Mouse (Mus musculus) liver, embryonic 14.5 days (tissue): ENCODE measurements around the gene Gm9495. TPM values are rescaled to one million over a fixed set of nuclear protein-coding genes. Genes with fewer than 3 reads are reported as not detected.
"Not testable (repeated sequence)": the region's sequence is repeated elsewhere in the genome, so short reads cannot be mapped to it uniquely, and the experiment has no call there.

Experiments
- ATAC-seq: fragments of 200-750 bp; cut with Nextera tagmentation; 2 replicates; pipeline ENCODE4 v1.8.0; 2017; ENCODE audit warnings: moderate number of reproducible peaks, mild to moderate bottlenecking, moderate library complexity; ENCODE audit not compliant: insufficient read depth
- DNase-seq, 3 experiments: peaks; one replicate each; pipeline ENCODE4 v3.0.0-alpha.2; 2012 to 2013; ENCODE audit warnings: low read depth in 3 of 3, low spot score in 3 of 3
- H3K27ac ChIP-seq: fragments of 300-500 bp; sonication (generic); 2 replicates; pipeline ENCODE4 v1.5.1; 2014; ENCODE audit warnings: moderate library complexity, mild to moderate bottlenecking, control low read depth, inconsistent platforms
- H3K27me3 ChIP-seq: fragments of 300-500 bp; sonication (generic); 2 replicates; pipeline ENCODE4 v1.6.1; 2014; ENCODE audit warnings: mild to moderate bottlenecking, low read length, moderate library complexity; ENCODE audit not compliant: control insufficient read depth, insufficient read depth
- H3K36me3 ChIP-seq: fragments of 300-500 bp; sonication (generic); replicated peaks from 2 replicates; pipeline ENCODE4 v1.6.1; 2014; ENCODE audit warnings: low read depth; ENCODE audit not compliant: control insufficient read depth, insufficient read depth
- H3K4me1 ChIP-seq, 2 experiments: fragments of 200-500 bp in 1 of 2; fragments of 300-500 bp in 1 of 2; sonication (generic) in 1 of 2; replicated peaks; 2 replicates each; pipeline ENCODE4 v1.6.1; 2012 to 2014; ENCODE audit warnings: antibody characterized with exemption in 1 of 2, inconsistent platforms in 1 of 2, low read length in 1 of 2; ENCODE audit not compliant: control insufficient read depth in 2 of 2, insufficient read depth in 2 of 2
- H3K4me2 ChIP-seq: fragments of 300-500 bp; sonication (generic); 2 replicates; pipeline ENCODE4 v1.6.1; 2014; ENCODE audit warnings: low read depth, mild to moderate bottlenecking, control low read depth, moderate library complexity
- H3K4me3 ChIP-seq, 2 experiments: fragments of 200-500 bp in 1 of 2; fragments of 300-500 bp in 1 of 2; sonication (generic) in 1 of 2; 2 replicates each; pipeline ENCODE4 v1.5.1; 2012 to 2014; ENCODE audit warnings: low read depth in 2 of 2, low read length in 2 of 2, mild to moderate bottlenecking in 2 of 2, control low read depth in 1 of 2, inconsistent platforms in 1 of 2, moderate library complexity in 1 of 2; ENCODE audit not compliant: insufficient read depth in 1 of 2
- H3K9ac ChIP-seq: fragments of 300-500 bp; sonication (generic); replicated peaks from 2 replicates; pipeline ENCODE4 v1.6.1; 2014; ENCODE audit warnings: mild to moderate bottlenecking, control low read depth, moderate library complexity
- H3K9me3 ChIP-seq: fragments of 300-500 bp; sonication (generic); 2 replicates; pipeline ENCODE4 v1.6.1; 2016; ENCODE audit warnings: low read length, mixed read lengths; ENCODE audit not compliant: control insufficient read depth
- CTCF ChIP-seq: IDR thresholded peaks from 2 replicates; pipeline ENCODE4 v1.5.1; 2016; ENCODE audit warnings: antibody characterized with exemption, low read depth, control low read depth
- EP300 ChIP-seq: IDR thresholded peaks from 2 replicates; pipeline ENCODE4 v1.6.1; 2016; ENCODE audit warnings: antibody characterized with exemption, low read depth
- WGBS: fragments of 180-500 bp; shearing (Covaris S2); extraction: QIAGEN DNeasy Blood & Tissue Kit; methylation state at CpG from one replicate; pipeline ENCODE4 v1.1.7; 2014; ENCODE audit not compliant: insufficient replicate concordance; 5-methylcytosine and 5-hydroxymethylcytosine counted together
- polyA plus RNA-seq, 2 experiments: library from polyadenylated mRNA; depleted of rRNA in 1 of 2; stranded (reverse) in 1 of 2; unstranded in 1 of 2; fragments of >200 nt; fragmentation: Nextera tagmentation in 1 of 2; extraction: Ambion mirVana in 1 of 2; gene quantifications; 2 replicates each; pipeline versions ENCODE4 v1.2.1 to v1.2.3; 2012 to 2014

The Gm9495 gene
- polyA plus RNA-seq (2012; rRNA removed) (not detected in 2 replicates), polyA plus RNA-seq (2014; fragmentation: Nextera tagmentation; extraction: Ambion mirVana) (not detected in 2 replicates)

DNA sequence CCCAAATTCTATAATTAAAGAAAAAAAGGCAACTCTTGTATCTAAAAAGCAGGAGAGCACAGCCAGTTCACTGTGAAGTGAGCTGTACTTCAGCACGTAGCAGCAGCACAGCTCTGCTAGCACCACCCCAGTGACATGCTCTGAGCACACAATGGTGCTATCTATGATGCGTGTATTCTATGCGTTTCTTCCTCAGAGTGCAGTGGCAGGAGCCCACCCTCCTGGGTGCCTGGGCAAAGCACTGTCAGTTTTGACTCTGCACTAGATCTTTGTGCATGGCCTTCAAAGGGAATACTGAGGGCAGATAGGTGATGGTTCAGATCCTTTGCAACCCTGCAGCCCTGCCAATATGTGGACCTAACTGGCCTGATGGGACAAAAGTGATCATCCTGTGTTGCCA, at the start of gene Gm9495:
Gm9495 (minus strand) TSS at position 101 of the 400 bp plus-strand sequence.
- H3K4me3 ChIP-seq = not testable (repeated sequence)

DNA sequence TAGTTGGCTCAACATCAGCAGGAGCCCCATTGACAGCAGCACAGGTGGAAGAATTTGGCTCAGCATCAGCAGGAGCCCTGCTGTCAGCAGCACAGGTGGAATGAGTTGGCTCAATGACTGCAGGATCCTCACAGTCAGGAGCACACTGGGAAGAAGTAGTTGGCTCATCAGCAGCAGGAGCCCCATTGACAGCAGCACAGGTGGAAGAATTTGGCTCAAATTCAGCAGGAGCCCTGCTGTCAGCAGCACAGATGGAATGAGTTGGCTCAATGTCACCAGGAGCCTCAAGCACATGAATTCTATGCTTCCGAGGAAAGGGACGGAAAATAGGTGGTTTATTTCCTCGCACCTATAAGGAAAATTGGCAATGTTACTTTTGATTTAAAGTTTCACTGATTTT, 21.6 kb upstream of the Gm9495 start:
- not testable (repeated sequence) for DNase-seq, H3K36me3 ChIP-seq, H3K9ac ChIP-seq, H3K4me3 ChIP-seq, H3K4me2 ChIP-seq, H3K27ac ChIP-seq, ATAC-seq, H3K4me1 ChIP-seq, H3K9me3 ChIP-seq, H3K27me3 ChIP-seq
- WGBS = 79% methylated on average over 1 of the region's 3 CpGs

More for the DNA sequence above, at the start of gene Gm9495:
- not testable (repeated sequence) for H3K36me3 ChIP-seq, H3K27me3 ChIP-seq, H3K9me3 ChIP-seq, H3K9ac ChIP-seq, ATAC-seq, H3K4me2 ChIP-seq, H3K4me1 ChIP-seq, H3K27ac ChIP-seq, DNase-seq
- 63% methylated on average over 1 of the region's 3 CpGs for WGBS

DNA sequence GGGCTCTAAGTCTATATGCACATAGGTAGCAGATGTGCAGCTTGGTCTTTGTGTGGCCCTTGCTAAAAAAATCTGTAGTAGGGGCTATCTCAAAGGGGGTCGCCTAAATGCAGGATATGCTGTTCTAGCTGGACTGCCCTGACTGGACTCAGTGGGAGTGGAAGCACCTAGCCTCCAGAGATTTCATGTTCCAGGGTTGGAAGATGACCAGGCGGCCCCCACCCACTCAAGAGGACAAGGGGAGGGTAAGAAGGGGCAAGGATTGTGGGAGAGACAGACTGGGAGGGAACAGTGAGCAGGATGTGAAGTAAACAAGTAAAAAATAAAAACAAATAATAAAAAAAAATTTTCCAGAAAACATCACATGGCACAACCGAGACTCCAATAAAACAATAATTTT, 33.3 kb downstream of the Gm9495 start:
- 43% methylated on average over 2 of the region's 3 CpGs for WGBS
- not testable (repeated sequence) for H3K4me1 ChIP-seq, DNase-seq, H3K4me3 ChIP-seq, H3K27me3 ChIP-seq, H3K9ac ChIP-seq, H3K36me3 ChIP-seq, H3K27ac ChIP-seq, H3K4me2 ChIP-seq, ATAC-seq, H3K9me3 ChIP-seq

DNA sequence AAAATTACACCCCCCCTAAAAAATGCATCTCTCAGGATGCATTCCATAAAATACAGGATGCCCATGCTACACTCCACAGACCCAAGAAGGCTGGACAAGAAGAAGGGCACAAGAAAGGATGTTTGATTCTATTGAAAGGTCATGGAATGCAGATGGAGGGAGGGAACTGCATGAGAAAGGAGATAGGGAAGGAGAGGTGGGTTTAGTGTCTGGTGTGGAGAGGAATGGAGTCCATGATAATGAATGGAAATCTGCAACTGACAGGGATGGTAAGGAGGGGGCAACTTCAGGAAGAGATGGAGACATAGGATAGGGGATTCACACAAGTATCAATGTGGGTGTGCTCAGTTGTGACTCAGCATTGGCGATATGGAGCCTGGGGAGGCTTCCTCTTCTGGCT, 39.0 kb downstream of the Gm9495 start:
- no peak overlapping the region for H3K4me2 ChIP-seq
- no peaks in the 10 kb centered on the region for H3K36me3 ChIP-seq
- DNase-seq = no peak
- H3K4me1 ChIP-seq = no peaks in the 10 kb centered on the region
- WGBS = 25% methylated on average over 1 of the region's 1 CpGs
- ATAC-seq = no peak
- no peak overlapping the region for H3K4me3 ChIP-seq
- TF ChIP-seq EP300 = no peak
- TF ChIP-seq CTCF = no peak
- no peak overlapping the region for H3K27ac ChIP-seq
- no peak overlapping the region for H3K9ac ChIP-seq
- H3K27me3 ChIP-seq = no peaks in the 10 kb centered on the region
- H3K9me3 ChIP-seq = no peaks in the 10 kb centered on the region

DNA sequence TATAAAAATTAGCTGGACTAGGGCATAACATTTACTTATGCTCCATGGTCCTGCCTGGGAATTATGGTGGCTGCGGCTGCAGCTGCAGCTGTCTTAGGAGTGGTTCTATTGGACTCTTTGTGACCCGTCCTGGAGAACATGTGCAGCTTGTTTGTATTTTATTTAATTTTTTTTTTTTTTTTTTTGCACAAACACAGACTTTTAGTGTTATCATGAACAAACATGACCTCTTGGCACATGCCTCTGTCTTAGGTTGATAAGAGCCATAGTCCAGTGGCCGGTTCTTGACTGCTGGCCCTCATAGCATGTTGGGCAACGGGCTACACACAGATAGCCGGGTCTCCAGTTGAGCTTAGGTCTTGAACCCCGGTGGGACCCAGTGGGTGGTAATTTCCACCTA, 48.6 kb downstream of the Gm9495 start:
- no peak for DNase-seq
- no peak for TF ChIP-seq CTCF
- no peak for TF ChIP-seq EP300

More for the DNA sequence above, 48.6 kb downstream of the Gm9495 start:
- Histone ChIP-seq H3K27me3 (no peaks in the 10 kb centered on the region), H3K4me3 (no peak overlapping the region), H3K9me3 (no peaks in the 10 kb centered on the region), H3K36me3 (no peaks in the 10 kb centered on the region), H3K4me1 (peaks cover 0 to 2% of the 10 kb centered on the region in 2 experiments; a peak in 2 of 4 replicates), H3K27ac (no peak overlapping the region), H3K9ac (no peak overlapping the region), H3K4me2 (no peak overlapping the region)
- 52% methylated on average over 6 of the region's 6 CpGs for WGBS
- no peak for ATAC-seq
